Mouse (Mus musculus) ES-Bruce4 (cell line): ENCODE data around the gene L3mbtl3. TPM values are rescaled to one million over a fixed set of nuclear protein-coding genes. Genes with fewer than 3 reads are reported as not detected.

Experiments used
- H3K27ac ChIP-seq: 2 replicates; pipeline ENCODE4 v1.5.1; 2012; ENCODE audit warnings: low read length, inconsistent platforms; ENCODE audit not compliant: insufficient read depth
- H3K27me3 ChIP-seq: 2 replicates; pipeline ENCODE4 v1.6.1; 2012; ENCODE audit warnings: mild to moderate bottlenecking, low read length, inconsistent platforms; ENCODE audit not compliant: control insufficient read depth, poor library complexity, insufficient read depth, severe bottlenecking
- H3K36me3 ChIP-seq: 2 replicates; pipeline ENCODE4 v1.6.1; 2012; ENCODE audit warnings: inconsistent platforms, mild to moderate bottlenecking, low read length, moderate library complexity; ENCODE audit not compliant: control insufficient read depth, poor library complexity, insufficient read depth, severe bottlenecking
- H3K4me1 ChIP-seq: one replicate; pipeline ENCODE4 v1.8.1; 2011; ENCODE audit warnings: low read length; ENCODE audit not compliant: control insufficient read depth, insufficient read depth
- H3K4me3 ChIP-seq: 2 replicates; pipeline ENCODE4 v1.5.1; 2011; ENCODE audit warnings: low read depth, mild to moderate bottlenecking, low read length
- H3K9ac ChIP-seq: 2 replicates; pipeline ENCODE4 v1.6.1; 2012; ENCODE audit warnings: low read depth, mild to moderate bottlenecking, inconsistent platforms; ENCODE audit not compliant: poor library complexity, severe bottlenecking
- H3K9me3 ChIP-seq: replicated peaks from 2 replicates; pipeline ENCODE4 v1.6.1; 2012; ENCODE audit warnings: mild to moderate bottlenecking, low read length, inconsistent platforms; ENCODE audit not compliant: control insufficient read depth, poor library complexity, insufficient read depth, severe bottlenecking
- CTCF ChIP-seq: IDR thresholded peaks from one replicate; pipeline ENCODE4 v1.8.1; 2011; ENCODE audit warnings: low read depth, low read length
- EP300 ChIP-seq: IDR thresholded peaks from 2 replicates; pipeline ENCODE4 v1.6.1; 2011; ENCODE audit warnings: low read depth, low read length; ENCODE audit not compliant: insufficient read depth
- POLR2A ChIP-seq: IDR thresholded peaks from one replicate; pipeline ENCODE4 v1.8.1; 2011; ENCODE audit warnings: low read length; ENCODE audit not compliant: insufficient read depth
- polyA plus RNA-seq: library from polyadenylated mRNA; stranded (reverse); fragments of >200 nt; gene quantifications from 2 replicates; pipeline ENCODE4 v1.2.4, GENCODE M21; 2011; ENCODE audit warnings: low read depth; ENCODE audit not compliant: missing spikeins, insufficient read depth, insufficient read length

L3mbtl3 gene
- polyA plus RNA-seq, 1 experiment: 15.9 TPM

GRCm38 (mm10) chr10:26280009-26280408, 95.8 kb downstream of the L3mbtl3 start:
- H3K4me1 ChIP-seq: no peaks in the 10 kb centered on the region
- TF ChIP-seq EP300 (peak; percentile 60; the same call in 1 of the 2 replicates), CTCF (no peak), POLR2A (no peak)
- no peak overlapping the region for H3K27ac ChIP-seq
- H3K9me3 ChIP-seq: no peaks in the 10 kb centered on the region
- H3K36me3 ChIP-seq: no peaks in the 10 kb centered on the region; the same call in 1 of the 2 replicates
- no peak overlapping the region for H3K4me3 ChIP-seq
- H3K27me3 ChIP-seq: no peaks in the 10 kb centered on the region
- H3K9ac ChIP-seq: no peak overlapping the region

DNA sequence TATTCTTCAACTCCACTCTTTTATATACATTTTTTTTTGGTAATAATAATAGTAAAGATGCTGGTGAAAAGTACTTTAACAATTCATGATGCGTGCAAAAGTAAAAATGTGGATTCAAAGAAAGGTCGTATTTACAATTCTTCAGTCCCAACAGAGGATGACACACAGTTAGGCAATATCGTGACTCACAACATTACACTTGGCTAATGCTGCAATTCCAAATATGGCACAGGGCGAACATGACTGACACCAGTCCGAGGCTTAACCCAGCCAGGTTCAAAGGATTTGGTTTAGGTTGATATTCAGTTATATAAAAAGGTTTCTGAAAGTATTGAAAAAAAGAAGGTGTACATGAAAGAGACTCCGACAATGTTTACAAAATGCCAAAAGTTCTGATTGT, 100.4 kb downstream of the L3mbtl3 start:
- Histone ChIP-seq H3K36me3 (no peaks in the 10 kb centered on the region; the same call in 1 of the 2 replicates), H3K27me3 (no peaks in the 10 kb centered on the region), H3K4me1 (no peaks in the 10 kb centered on the region), H3K9me3 (no peaks in the 10 kb centered on the region), H3K4me3 (no peak overlapping the region), H3K9ac (no peak overlapping the region), H3K27ac (no peak overlapping the region)
- TF ChIP-seq EP300 (no peak), CTCF (no peak), POLR2A (no peak)

- TF ChIP-seq CTCF: no peak
- no peak for TF ChIP-seq EP300
- TF ChIP-seq POLR2A: no peak
- Histone ChIP-seq H3K9ac (no peak overlapping the region), H3K4me1 (no peaks in the 10 kb centered on the region)
Measured at GRCm38 (mm10) chr10:26263744-26264459, 111.9 kb downstream of the L3mbtl3 start.

GRCm38 (mm10) chr10:26259908-26260307, 115.9 kb downstream of the L3mbtl3 start:
- TF ChIP-seq EP300: no peak
- TF ChIP-seq POLR2A: no peak
- TF ChIP-seq CTCF: no peak
- Histone ChIP-seq H3K4me1 (no peaks in the 10 kb centered on the region), H3K4me3 (no peak overlapping the region), H3K27me3 (no peaks in the 10 kb centered on the region), H3K9ac (no peak overlapping the region), H3K27ac (no peak overlapping the region), H3K36me3 (no peaks in the 10 kb centered on the region), H3K9me3 (no peaks in the 10 kb centered on the region; the same call in 1 of the 2 replicates)

More at GRCm38 (mm10) chr10:26263744-26264459, 111.9 kb downstream of the L3mbtl3 start:
- Histone ChIP-seq H3K4me3 (no peak overlapping the region), H3K27ac (no peak overlapping the region), H3K36me3 (no peaks in the 10 kb centered on the region), H3K9me3 (no peaks in the 10 kb centered on the region; the same call in 1 of the 2 replicates), H3K27me3 (no peaks in the 10 kb centered on the region)

GRCm38 (mm10) chr10:26249426-26250165, 126.2 kb downstream of the L3mbtl3 start:
- Histone ChIP-seq H3K27me3 (no peaks in the 10 kb centered on the region), H3K4me3 (no peak overlapping the region), H3K9me3 (no peaks in the 10 kb centered on the region), H3K9ac (no peak overlapping the region), H3K36me3 (no peaks in the 10 kb centered on the region), H3K27ac (no peak overlapping the region), H3K4me1 (no peaks in the 10 kb centered on the region)
- TF ChIP-seq POLR2A: no peak
- TF ChIP-seq EP300: no peak
- TF ChIP-seq CTCF: no peak

GRCm38 (mm10) chr10:26244466-26244865, 131.3 kb downstream of the L3mbtl3 start:
- Histone ChIP-seq H3K9ac (no peak overlapping the region), H3K9me3 (no peaks in the 10 kb centered on the region), H3K4me1 (no peaks in the 10 kb centered on the region), H3K27me3 (no peaks in the 10 kb centered on the region), H3K36me3 (no peaks in the 10 kb centered on the region), H3K27ac (no peak overlapping the region), H3K4me3 (no peak overlapping the region)
- no peak for TF ChIP-seq EP300
- TF ChIP-seq CTCF: no peak
- no peak for TF ChIP-seq POLR2A
